Mouse (Mus musculus): ENCODE data around the gene Rras2. TPM values are rescaled to one million over a fixed set of nuclear protein-coding genes. Genes with fewer than 3 reads are reported as not detected.

The Rras2 gene
- polyA plus RNA-seq, 1 experiment from 2014 or later: 18.9 TPM

GRCm38 (mm10) chr7:114016001-114016949 lies 101.3 kb downstream of the Rras2 start:
- Histone ChIP-seq H3K27ac (ENCODE audit: low read depth, low read length) (no peak overlapping the region), H3K4me3 (ENCODE audit: low read depth, low read length) (no peak overlapping the region), H3K4me1 (ENCODE audit: control insufficient read depth, insufficient read depth, low read length) (no peaks in the 10 kb centered on the region), H3K36me3 (ENCODE audit: control insufficient read depth, insufficient read depth, low read length) (no peaks in the 10 kb centered on the region), H3K4me2 (ENCODE audit: low read depth, low read length) (no peak overlapping the region), H3K27me3 (ENCODE audit: control insufficient read depth, insufficient read depth, low read length) (no peaks in the 10 kb centered on the region), H3K9me3 (ENCODE audit: control insufficient read depth, low read length) (no peaks in the 10 kb centered on the region), H3K9ac (replicated peaks; ENCODE audit: low read depth, low read length) (no peak overlapping the region)
- ATAC-seq (ENCODE audit: low read depth): no peak
- 86% methylated on average over 8 of the region's 8 CpGs for WGBS

DNA sequence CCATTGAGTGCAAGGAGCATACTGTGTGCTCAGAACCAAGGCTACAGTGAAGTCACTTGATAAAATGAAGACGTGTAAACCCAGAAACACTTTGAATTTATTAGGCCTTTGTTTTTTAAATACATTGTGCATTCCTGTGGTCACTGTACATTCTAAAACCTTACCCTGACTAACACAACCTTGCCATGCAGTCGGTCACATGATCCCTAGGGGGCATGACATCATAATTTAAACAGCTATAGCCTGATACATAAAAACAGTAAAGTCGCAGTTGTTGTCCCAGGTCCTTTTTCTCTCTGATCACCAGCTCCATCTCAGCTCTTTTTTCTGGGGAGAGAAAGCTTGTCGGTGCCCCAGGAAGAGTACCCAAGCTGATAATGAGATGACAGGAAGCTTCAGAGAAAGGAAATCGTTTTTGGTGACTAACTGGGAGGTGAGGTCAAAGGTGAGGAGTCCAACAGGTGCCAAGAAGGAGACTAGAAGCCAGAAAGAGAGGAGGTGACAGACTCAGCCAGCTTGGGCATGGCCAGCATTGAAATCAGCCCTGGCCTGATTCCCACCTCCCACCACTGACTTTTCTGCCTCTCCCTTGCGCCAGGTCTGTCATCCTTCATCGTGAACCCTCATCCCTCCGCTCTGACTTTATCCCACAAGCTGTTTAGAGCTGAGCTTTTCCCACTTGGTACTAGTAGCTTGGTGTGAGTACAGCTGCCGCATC lies 105.7 kb downstream of the Rras2 start:
- no peak for ATAC-seq (ENCODE audit: low read depth)
- no peaks in the 10 kb centered on the region for H3K36me3 ChIP-seq (ENCODE audit: control insufficient read depth, insufficient read depth, low read length)
- H3K27me3 ChIP-seq (ENCODE audit: control insufficient read depth, insufficient read depth, low read length): no peaks in the 10 kb centered on the region
- no peak overlapping the region for H3K9ac ChIP-seq (replicated peaks; ENCODE audit: low read depth, low read length)
- H3K4me3 ChIP-seq (ENCODE audit: low read depth, low read length): no peak overlapping the region
- no peaks in the 10 kb centered on the region for H3K9me3 ChIP-seq (ENCODE audit: control insufficient read depth, low read length)
- H3K4me2 ChIP-seq (ENCODE audit: low read depth, low read length): no peak overlapping the region
- WGBS: 64% methylated on average over 9 of the region's 9 CpGs
- no peaks in the 10 kb centered on the region for H3K4me1 ChIP-seq (ENCODE audit: control insufficient read depth, insufficient read depth, low read length)
- H3K27ac ChIP-seq (ENCODE audit: low read depth, low read length): no peak overlapping the region

GRCm38 (mm10) chr7:114007565-114007964 lies 110.0 kb downstream of the Rras2 start:
- Histone ChIP-seq H3K9ac (replicated peaks; ENCODE audit: low read depth, low read length) (no peak overlapping the region), H3K9me3 (ENCODE audit: control insufficient read depth, low read length) (no peaks in the 10 kb centered on the region), H3K4me1 (ENCODE audit: control insufficient read depth, insufficient read depth, low read length) (no peaks in the 10 kb centered on the region), H3K27ac (ENCODE audit: low read depth, low read length) (no peak overlapping the region), H3K4me2 (ENCODE audit: low read depth, low read length) (no peak overlapping the region), H3K4me3 (ENCODE audit: low read depth, low read length) (no peak overlapping the region), H3K36me3 (ENCODE audit: control insufficient read depth, insufficient read depth, low read length) (no peaks in the 10 kb centered on the region), H3K27me3 (ENCODE audit: control insufficient read depth, insufficient read depth, low read length) (no peaks in the 10 kb centered on the region)
- no peak for ATAC-seq (ENCODE audit: low read depth)
- 72% methylated on average over 5 of the region's 5 CpGs for whole genome bisulfite sequencing

GRCm38 (mm10) chr7:114006456-114006855 lies 111.1 kb downstream of the Rras2 start:
- Histone ChIP-seq H3K27ac (ENCODE audit: low read depth, low read length) (no peak overlapping the region), H3K27me3 (ENCODE audit: control insufficient read depth, insufficient read depth, low read length) (no peaks in the 10 kb centered on the region), H3K36me3 (ENCODE audit: control insufficient read depth, insufficient read depth, low read length) (no peaks in the 10 kb centered on the region), H3K9me3 (ENCODE audit: control insufficient read depth, low read length) (no peaks in the 10 kb centered on the region), H3K9ac (replicated peaks; ENCODE audit: low read depth, low read length) (no peak overlapping the region), H3K4me2 (ENCODE audit: low read depth, low read length) (no peak overlapping the region), H3K4me3 (ENCODE audit: low read depth, low read length) (no peak overlapping the region), H3K4me1 (ENCODE audit: control insufficient read depth, insufficient read depth, low read length) (no peaks in the 10 kb centered on the region)
- 80% methylated on average over 8 of the region's 8 CpGs for WGBS
- ATAC-seq (ENCODE audit: low read depth): no peak

- no peak overlapping the region for H3K4me2 ChIP-seq (ENCODE audit: low read depth, low read length)
- H3K27ac ChIP-seq (ENCODE audit: low read depth, low read length): no peak overlapping the region
- no peak for ATAC-seq (ENCODE audit: low read depth)
- no peak overlapping the region for H3K9ac ChIP-seq (replicated peaks; ENCODE audit: low read depth, low read length)
- no peaks in the 10 kb centered on the region for H3K4me1 ChIP-seq (ENCODE audit: control insufficient read depth, insufficient read depth, low read length)
- H3K27me3 ChIP-seq (ENCODE audit: control insufficient read depth, insufficient read depth, low read length): no peaks in the 10 kb centered on the region
- 67% methylated on average over 5 of the region's 5 CpGs for WGBS
- no peaks in the 10 kb centered on the region for H3K36me3 ChIP-seq (ENCODE audit: control insufficient read depth, insufficient read depth, low read length)
- H3K9me3 ChIP-seq (ENCODE audit: control insufficient read depth, low read length): no peaks in the 10 kb centered on the region
- H3K4me3 ChIP-seq (ENCODE audit: low read depth, low read length): no peak overlapping the region
These were observed 112.1 kb downstream of the Rras2 start for GRCm38 (mm10) chr7:114005499-114005898.

- H3K9ac ChIP-seq (replicated peaks; ENCODE audit: low read depth, low read length): no peak overlapping the region
- no peak overlapping the region for H3K4me2 ChIP-seq (ENCODE audit: low read depth, low read length)
- 15% methylated on average over 5 of the region's 5 CpGs for WGBS
- no peak overlapping the region for H3K27ac ChIP-seq (ENCODE audit: low read depth, low read length)
- no peaks in the 10 kb centered on the region for H3K27me3 ChIP-seq (ENCODE audit: control insufficient read depth, insufficient read depth, low read length)
- no peak overlapping the region for H3K4me3 ChIP-seq (ENCODE audit: low read depth, low read length)
- ATAC-seq (ENCODE audit: low read depth): no peak
- no peaks in the 10 kb centered on the region for H3K9me3 ChIP-seq (ENCODE audit: control insufficient read depth, low read length)
- H3K36me3 ChIP-seq (ENCODE audit: control insufficient read depth, insufficient read depth, low read length): no peaks in the 10 kb centered on the region
- H3K4me1 ChIP-seq (ENCODE audit: control insufficient read depth, insufficient read depth, low read length): no peaks in the 10 kb centered on the region
These were observed 113.4 kb downstream of the Rras2 start for GRCm38 (mm10) chr7:114004171-114004570.

- Histone ChIP-seq H3K9me3 (ENCODE audit: control insufficient read depth, low read length) (no peaks in the 10 kb centered on the region), H3K4me3 (ENCODE audit: low read depth, low read length) (no peak overlapping the region), H3K36me3 (ENCODE audit: control insufficient read depth, insufficient read depth, low read length) (no peaks in the 10 kb centered on the region), H3K27me3 (ENCODE audit: control insufficient read depth, insufficient read depth, low read length) (no peaks in the 10 kb centered on the region), H3K4me1 (ENCODE audit: control insufficient read depth, insufficient read depth, low read length) (no peaks in the 10 kb centered on the region), H3K27ac (ENCODE audit: low read depth, low read length) (no peak overlapping the region), H3K4me2 (ENCODE audit: low read depth, low read length) (no peak overlapping the region), H3K9ac (replicated peaks; ENCODE audit: low read depth, low read length) (no peak overlapping the region)
- no peak for ATAC-seq (ENCODE audit: low read depth)
- WGBS: 70% methylated on average over 7 of the region's 7 CpGs
These were observed 119.8 kb downstream of the Rras2 start for GRCm38 (mm10) chr7:113997675-113998354.

All from neural tube, embryonic 14.5 days (tissue).